Mouse (Mus musculus) olfactory bulb, adult 2 months (tissue): Measurements from ENCODE around the gene Tmc5.

Experiments used
- CTCF ChIP-seq: fragments of 200-500 bp; IDR thresholded peaks from 2 replicates; pipeline ENCODE4 v1.5.1; 2012; ENCODE audit warnings: low read depth, mild to moderate bottlenecking, low read length, moderate library complexity; ENCODE audit not compliant: insufficient read depth
- POLR2A ChIP-seq: fragments of 200-500 bp; IDR thresholded peaks from 2 replicates; pipeline ENCODE4 v1.6.1; 2012; ENCODE audit warnings: mild to moderate bottlenecking, low read depth, low read length, moderate library complexity; ENCODE audit not compliant: insufficient read depth

DNA sequence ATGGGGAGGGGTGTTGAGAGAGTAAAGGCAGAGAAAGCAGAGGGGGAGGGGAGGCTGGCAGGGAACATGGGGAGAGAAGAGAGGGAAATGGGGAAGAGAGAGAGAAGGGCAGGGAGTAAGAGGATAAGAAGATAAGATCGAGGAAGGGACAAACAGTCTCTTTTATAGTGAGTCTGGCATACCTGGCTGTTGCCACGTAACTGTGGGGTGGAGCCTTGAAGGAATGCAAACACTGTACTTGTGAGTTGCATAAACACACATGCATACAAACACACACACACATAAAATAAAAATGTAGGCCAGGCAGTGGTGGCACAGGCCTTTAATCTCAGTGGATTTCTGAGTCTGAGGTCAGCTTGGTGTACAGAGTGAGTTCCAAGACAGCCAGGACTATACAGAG is 110.1 kb downstream of the Tmc5 start:
- TF ChIP-seq CTCF (no peak), POLR2A (no peak)
